Mouse (Mus musculus) thymus, adult 2 months (tissue): ENCODE data around the gene Tdp1. TPM values are rescaled to one million over a fixed set of nuclear protein-coding genes. Genes with fewer than 3 reads are reported as not detected.

Experiments used
- DNase-seq: peaks from one replicate; pipeline ENCODE4 v3.0.0; 2021
- H3K27ac ChIP-seq: fragments of 200-500 bp; 2 replicates; pipeline ENCODE4 v1.5.1; 2012; ENCODE audit warnings: low read length, control low read depth; ENCODE audit not compliant: control insufficient read depth, insufficient read depth
- H3K27me3 ChIP-seq: fragments of 200-500 bp; 2 replicates; pipeline ENCODE4 v1.6.1; 2012; ENCODE audit warnings: mild to moderate bottlenecking, low read length, moderate library complexity, mixed read lengths; ENCODE audit not compliant: control insufficient read depth, insufficient read depth
- H3K36me3 ChIP-seq: fragments of 200-500 bp; 2 replicates; pipeline ENCODE4 v1.6.1; 2012; ENCODE audit warnings: mild to moderate bottlenecking, low read length, moderate library complexity; ENCODE audit not compliant: control insufficient read depth, insufficient read depth
- H3K4me1 ChIP-seq: fragments of 200-500 bp; replicated peaks from 2 replicates; pipeline ENCODE4 v1.6.1; 2012; ENCODE audit warnings: low read length; ENCODE audit not compliant: control insufficient read depth, insufficient read depth
- H3K4me3 ChIP-seq: fragments of 200-500 bp; 2 replicates; pipeline ENCODE4 v1.5.1; 2012; ENCODE audit warnings: mild to moderate bottlenecking, low read length, control low read depth, moderate library complexity; ENCODE audit not compliant: control insufficient read depth, insufficient read depth
- CTCF ChIP-seq: fragments of 200-500 bp; IDR thresholded peaks from 2 replicates; pipeline ENCODE4 v1.5.1; 2012; ENCODE audit warnings: mild to moderate bottlenecking, control low read depth, low read length, moderate library complexity, borderline replicate concordance; ENCODE audit not compliant: control insufficient read depth, poor library complexity, insufficient read depth; ENCODE audit errors: extremely low read depth
- POLR2A ChIP-seq: fragments of 200-500 bp; IDR thresholded peaks from 2 replicates; pipeline ENCODE4 v1.6.1; 2012; ENCODE audit warnings: mild to moderate bottlenecking, low read length, control low read depth, moderate library complexity; ENCODE audit not compliant: control insufficient read depth, poor library complexity, insufficient read depth; ENCODE audit errors: extremely low read depth
- WGBS: fragments of 180-500 bp; shearing (Covaris S2); methylation state at CpG from one replicate; pipeline ENCODE4 v1.1.7; 2018; 5-methylcytosine and 5-hydroxymethylcytosine counted together
- polyA plus RNA-seq: library from polyadenylated mRNA; depleted of rRNA; stranded (reverse); fragments of >200 nt; gene quantifications from 2 replicates; pipeline ENCODE4 v1.2.3, GENCODE M21; 2012

Gene Tdp1
- polyA plus RNA-seq, 1 experiment, result 33.9 TPM

- H3K36me3 ChIP-seq, result no peaks in the 10 kb centered on the region
- no peak for TF ChIP-seq CTCF
- no peak for TF ChIP-seq POLR2A
Measured at GRCm38 (mm10) chr12:99929160-99929559, 44.8 kb downstream of the Tdp1 start.

GRCm38 (mm10) chr12:99932245-99932644, 47.9 kb downstream of the Tdp1 start:
- Histone ChIP-seq H3K4me1 (no peaks in the 10 kb centered on the region), H3K36me3 (peaks cover 6% of the 10 kb centered on the region; the same call in 1 of the 2 replicates), H3K27ac (no peak overlapping the region), H3K4me3 (no peak overlapping the region), H3K27me3 (no peaks in the 10 kb centered on the region)
- DNase-seq, result no peak
- TF ChIP-seq CTCF, result no peak
- TF ChIP-seq POLR2A, result no peak
- WGBS, result 99% methylated on average over 4 of the region's 4 CpGs

More at GRCm38 (mm10) chr12:99929160-99929559, 44.8 kb downstream of the Tdp1 start:
- Histone ChIP-seq H3K4me3 (no peak overlapping the region), H3K4me1 (no peaks in the 10 kb centered on the region), H3K27me3 (no peaks in the 10 kb centered on the region), H3K27ac (no peak overlapping the region)
- no peak for DNase-seq
- 94% methylated on average over 1 of the region's 1 CpGs for WGBS

- no peak for DNase-seq
- Histone ChIP-seq H3K27me3 (no peaks in the 10 kb centered on the region), H3K36me3 (peaks cover 6% of the 10 kb centered on the region; the same call in 1 of the 2 replicates), H3K4me3 (no peak overlapping the region), H3K4me1 (no peaks in the 10 kb centered on the region), H3K27ac (no peak overlapping the region)
- TF ChIP-seq CTCF, result no peak
- no peak for TF ChIP-seq POLR2A
- WGBS, result 92% methylated on average over 3 of the region's 3 CpGs
Measured at GRCm38 (mm10) chr12:99933630-99934029, 49.3 kb downstream of the Tdp1 start.

GRCm38 (mm10) chr12:99935403-99935802, 51.1 kb downstream of the Tdp1 start:
- Histone ChIP-seq H3K27ac (no peak overlapping the region), H3K4me3 (no peak overlapping the region), H3K36me3 (peaks cover 6% of the 10 kb centered on the region; the same call in 1 of the 2 replicates), H3K27me3 (no peaks in the 10 kb centered on the region), H3K4me1 (no peaks in the 10 kb centered on the region)
- DNase-seq, result no peak
- TF ChIP-seq CTCF, result no peak
- TF ChIP-seq POLR2A, result no peak
- 96% methylated on average over 8 of the region's 8 CpGs for WGBS

DNA sequence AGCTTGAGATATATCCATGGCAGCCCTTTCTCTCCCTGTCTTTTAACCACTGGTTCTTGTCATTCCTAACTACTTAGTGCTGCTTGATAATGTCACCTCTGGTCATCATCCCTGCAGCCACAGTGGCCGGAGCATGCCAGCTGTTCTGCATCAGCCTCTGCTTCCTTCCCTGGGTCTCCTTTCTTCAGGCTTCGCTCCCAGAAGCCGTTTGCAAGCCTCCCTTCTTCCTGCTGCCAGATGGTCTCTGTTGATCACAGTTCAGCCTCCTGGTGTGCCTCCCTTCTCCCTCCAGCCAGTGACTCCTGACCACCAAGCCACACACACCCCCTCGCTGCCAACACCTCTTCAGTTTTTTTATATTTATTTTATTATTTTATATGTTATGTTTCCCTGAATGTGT, 54.2 kb downstream of the Tdp1 start:
- peaks cover 6% of the 10 kb centered on the region; the same call in 1 of the 2 replicates for H3K36me3 ChIP-seq
- no peak for DNase-seq
- H3K27me3 ChIP-seq, result no peaks in the 10 kb centered on the region
- no peak overlapping the region for H3K27ac ChIP-seq
- 88% methylated on average over 4 of the region's 4 CpGs for WGBS
- TF ChIP-seq CTCF (no peak), POLR2A (no peak)
- H3K4me3 ChIP-seq, result no peak overlapping the region
- H3K4me1 ChIP-seq, result peaks cover 6% of the 10 kb centered on the region; the same call in 1 of the 2 replicates

DNA sequence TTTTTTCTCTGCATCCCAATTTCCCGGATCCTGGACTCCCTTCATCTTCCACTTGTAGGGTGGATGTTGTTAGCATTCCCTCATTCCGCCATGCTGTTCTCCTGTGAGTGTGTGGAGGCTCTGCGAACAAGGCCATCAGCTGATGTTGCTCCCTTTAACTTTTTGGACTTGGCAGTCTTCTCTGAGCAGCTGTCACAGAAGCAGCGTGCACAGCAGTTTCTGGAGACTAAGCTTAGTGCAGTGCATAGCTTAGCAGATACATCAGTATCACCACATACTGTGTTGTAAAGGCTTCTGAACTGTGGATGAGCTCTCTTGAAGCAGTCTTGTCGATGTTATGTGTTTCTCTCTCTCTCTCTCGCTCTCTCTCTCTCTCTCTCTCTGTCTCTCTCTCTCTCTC, 54.9 kb downstream of the Tdp1 start:
- Histone ChIP-seq H3K27ac (no peak overlapping the region), H3K36me3 (peaks cover 6% of the 10 kb centered on the region; the same call in 1 of the 2 replicates), H3K4me3 (no peak overlapping the region), H3K27me3 (no peaks in the 10 kb centered on the region), H3K4me1 (peaks cover 6% of the 10 kb centered on the region; the same call in 1 of the 2 replicates)
- TF ChIP-seq CTCF, result no peak
- no peak for TF ChIP-seq POLR2A
- no peak for DNase-seq
- 93% methylated on average over 6 of the region's 6 CpGs for WGBS

DNA sequence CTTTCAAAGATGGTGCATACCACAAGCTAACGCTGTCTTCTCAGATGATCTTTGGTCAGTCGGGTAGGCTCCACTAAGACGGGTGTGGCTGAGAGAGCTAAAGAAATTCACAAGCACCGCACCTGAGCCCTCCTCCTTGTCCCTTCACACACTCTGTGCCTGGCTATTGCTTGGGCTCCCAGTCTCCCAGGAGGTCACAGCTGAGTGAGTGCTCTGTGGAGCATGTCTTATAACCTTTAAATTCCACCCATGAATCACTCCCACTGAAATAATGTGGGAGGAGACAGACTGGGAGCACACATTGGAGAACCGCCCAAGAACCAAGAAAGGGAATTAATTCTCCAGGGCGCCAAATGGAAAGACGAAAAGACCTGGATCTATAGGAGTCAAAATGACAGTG, 56.4 kb downstream of the Tdp1 start:
- Histone ChIP-seq H3K4me1 (peaks cover 6% of the 10 kb centered on the region; the same call in 1 of the 2 replicates), H3K36me3 (peaks cover 6% of the 10 kb centered on the region; the same call in 1 of the 2 replicates)

More for the DNA sequence above, 56.4 kb downstream of the Tdp1 start:
- TF ChIP-seq POLR2A, result no peak
- Histone ChIP-seq H3K4me3 (no peak overlapping the region), H3K27me3 (no peaks in the 10 kb centered on the region), H3K27ac (no peak overlapping the region)
- WGBS, result 96% methylated on average over 7 of the region's 7 CpGs
- DNase-seq, result no peak
